Mouse (Mus musculus): ENCODE results near the gene Fbn1.
"Not testable (repeated sequence)": the region's sequence is repeated elsewhere in the genome, so short reads cannot be mapped to it uniquely, and the experiment has no call there.

Fbn1 gene

GRCm38 (mm10) chr2:125293969-125294491 lies 213.8 kb downstream of the Fbn1 start:
- no peak for DNase-seq (ENCODE audit: low read depth)

GRCm38 (mm10) chr2:125292616-125293015 lies 215.2 kb downstream of the Fbn1 start:
- DNase-seq (ENCODE audit: low read depth): no peak

GRCm38 (mm10) chr2:125291101-125291500 lies 216.7 kb downstream of the Fbn1 start:
- DNase-seq (ENCODE audit: low read depth): no peak

- DNase-seq (ENCODE audit: low read depth): no peak
Observed at GRCm38 (mm10) chr2:125290197-125290965, 217.4 kb downstream of the Fbn1 start.

GRCm38 (mm10) chr2:125285777-125286176 lies 222.0 kb downstream of the Fbn1 start:
- no peak for DNase-seq (ENCODE audit: low read depth)

- DNase-seq (ENCODE audit: low read depth): no peak
Observed at GRCm38 (mm10) chr2:125282334-125283206, 225.2 kb downstream of the Fbn1 start.

- not testable (repeated sequence) for DNase-seq (ENCODE audit: low read depth)
Observed at GRCm38 (mm10) chr2:125279995-125280394, 227.8 kb downstream of the Fbn1 start.

- DNase-seq (ENCODE audit: low read depth): no peak
Observed at GRCm38 (mm10) chr2:125278474-125278873, 229.3 kb downstream of the Fbn1 start.

GRCm38 (mm10) chr2:125276692-125277091 lies 231.1 kb downstream of the Fbn1 start:
- DNase-seq (ENCODE audit: low read depth): no peak

GRCm38 (mm10) chr2:125275617-125276016 lies 232.2 kb downstream of the Fbn1 start:
- DNase-seq (ENCODE audit: low read depth): no peak

- DNase-seq (ENCODE audit: low read depth): no peak
Observed at GRCm38 (mm10) chr2:125268876-125269275, 238.9 kb downstream of the Fbn1 start.

GRCm38 (mm10) chr2:125263753-125264152 lies 244.0 kb downstream of the Fbn1 start:
- no peak for DNase-seq (ENCODE audit: low read depth)

GRCm38 (mm10) chr2:125263056-125263455 lies 244.7 kb downstream of the Fbn1 start:
- no peak for DNase-seq (ENCODE audit: low read depth)

- no peak for DNase-seq (ENCODE audit: low read depth)
Observed at GRCm38 (mm10) chr2:125260326-125260725, 247.5 kb downstream of the Fbn1 start.

GRCm38 (mm10) chr2:125259230-125260120 lies 248.3 kb downstream of the Fbn1 start:
- peak; percentile 64 for DNase-seq (ENCODE audit: low read depth)

- no peak for DNase-seq (ENCODE audit: low read depth)
Observed at GRCm38 (mm10) chr2:125255886-125256285, 251.9 kb downstream of the Fbn1 start.

- DNase-seq (ENCODE audit: low read depth): no peak
Observed at GRCm38 (mm10) chr2:125254630-125255029, 253.2 kb downstream of the Fbn1 start.

- DNase-seq (ENCODE audit: low read depth): no peak
Observed at GRCm38 (mm10) chr2:125253699-125254098, 254.1 kb downstream of the Fbn1 start.

- DNase-seq (ENCODE audit: low read depth): peak; percentile 80
Observed at GRCm38 (mm10) chr2:125252275-125252674, 255.5 kb downstream of the Fbn1 start.

- DNase-seq (ENCODE audit: low read depth): peak; percentile 68
Observed at GRCm38 (mm10) chr2:125251781-125252180, 256.0 kb downstream of the Fbn1 start.

Data from induced T-regulatory cell, adult 2 months (primary cell).